Mouse (Mus musculus) hindbrain, embryonic 11.5 days (tissue): ENCODE data around the gene Heatr1. TPM values are rescaled to one million over a fixed set of nuclear protein-coding genes. Genes with fewer than 3 reads are reported as not detected.

Experiments
- ATAC-seq: fragments of 200-750 bp; cut with Nextera tagmentation; 2 replicates; pipeline ENCODE4 v1.8.0; 2017; ENCODE audit warnings: mild to moderate bottlenecking, moderate TSS enrichment, moderate library complexity; ENCODE audit not compliant: low FRiP score
- DNase-seq: peaks from one replicate; pipeline ENCODE4 v3.0.0-alpha.2; 2015; ENCODE audit warnings: low spot score
- H3K27ac ChIP-seq: fragments of 300-500 bp; sonication (generic); 2 replicates; pipeline ENCODE4 v1.5.1; 2014; ENCODE audit warnings: mild to moderate bottlenecking, low read depth, low read length
- H3K27me3 ChIP-seq: fragments of 300-500 bp; sonication (generic); 2 replicates; pipeline ENCODE4 v1.6.1; 2014; ENCODE audit warnings: mild to moderate bottlenecking, low read length, moderate library complexity, mixed read lengths; ENCODE audit not compliant: control insufficient read depth, insufficient read depth
- H3K36me3 ChIP-seq: fragments of 300-500 bp; sonication (generic); 2 replicates; pipeline ENCODE4 v1.6.1; 2014; ENCODE audit warnings: mild to moderate bottlenecking, low read length, moderate library complexity, mixed read lengths; ENCODE audit not compliant: control insufficient read depth, insufficient read depth
- H3K4me1 ChIP-seq: fragments of 300-500 bp; sonication (generic); replicated peaks from 2 replicates; pipeline ENCODE4 v1.6.1; 2014; ENCODE audit warnings: low read length, mixed read lengths; ENCODE audit not compliant: control insufficient read depth, insufficient read depth
- H3K4me2 ChIP-seq: fragments of 300-500 bp; sonication (generic); replicated peaks from 2 replicates; pipeline ENCODE4 v1.6.1; 2014; ENCODE audit warnings: mild to moderate bottlenecking, low read depth, low read length
- H3K4me3 ChIP-seq: fragments of 300-500 bp; sonication (generic); 2 replicates; pipeline ENCODE4 v1.5.1; 2014; ENCODE audit warnings: low read depth, low read length
- H3K9ac ChIP-seq: fragments of 300-500 bp; sonication (generic); 2 replicates; pipeline ENCODE4 v1.6.1; 2014; ENCODE audit warnings: low read depth, low read length
- H3K9me3 ChIP-seq: fragments of 300-500 bp; sonication (generic); 2 replicates; pipeline ENCODE4 v1.6.1; 2016; ENCODE audit warnings: low read length; ENCODE audit not compliant: control insufficient read depth
- WGBS: fragments of 180-500 bp; shearing (Covaris S2); extraction: QIAGEN DNeasy Blood & Tissue Kit; methylation state at CpG from one replicate; pipeline ENCODE4 v1.1.7; 2014; 5-methylcytosine and 5-hydroxymethylcytosine counted together
- polyA plus RNA-seq: library from polyadenylated mRNA; unstranded; fragments of >200 nt; fragmentation: Nextera tagmentation; extraction: Ambion mirVana; gene quantifications from 2 replicates; pipeline ENCODE4 v1.2.1, GENCODE M21; 2014

Gene Heatr1
- polyA plus RNA-seq, 1 experiment from 2014 or later = 37.2 TPM

GRCm38 (mm10) chr13:12372755-12373154 lies 22.1 kb upstream of the Heatr1 start:
- Histone ChIP-seq H3K27me3 (no peaks in the 10 kb centered on the region), H3K27ac (no peak overlapping the region), H3K9ac (no peak overlapping the region), H3K36me3 (no peaks in the 10 kb centered on the region), H3K4me3 (no peak overlapping the region), H3K9me3 (no peaks in the 10 kb centered on the region), H3K4me1 (no peaks in the 10 kb centered on the region), H3K4me2 (no peak overlapping the region)
- DNase-seq (no peak), ATAC-seq (no peak)
- 84% methylated on average over 3 of the region's 3 CpGs for WGBS

GRCm38 (mm10) chr13:12376778-12377177 lies 18.0 kb upstream of the Heatr1 start:
- no peak overlapping the region for H3K27ac ChIP-seq
- WGBS = 64% methylated on average over 1 of the region's 1 CpGs
- ATAC-seq (no peak), DNase-seq (no peak)
- no peaks in the 10 kb centered on the region for H3K9me3 ChIP-seq
- H3K9ac ChIP-seq = no peak overlapping the region
- H3K4me2 ChIP-seq = no peak overlapping the region
- H3K4me1 ChIP-seq = no peaks in the 10 kb centered on the region
- H3K36me3 ChIP-seq = no peaks in the 10 kb centered on the region
- no peak overlapping the region for H3K4me3 ChIP-seq
- no peaks in the 10 kb centered on the region for H3K27me3 ChIP-seq

- H3K4me3 ChIP-seq = no peak overlapping the region
- no peak overlapping the region for H3K27ac ChIP-seq
- no peaks in the 10 kb centered on the region for H3K36me3 ChIP-seq
- H3K4me1 ChIP-seq = no peaks in the 10 kb centered on the region
- H3K9ac ChIP-seq = no peak overlapping the region
- no peaks in the 10 kb centered on the region for H3K27me3 ChIP-seq
- no peak overlapping the region for H3K4me2 ChIP-seq
- DNase-seq (no peak), ATAC-seq (no peak)
- no peaks in the 10 kb centered on the region for H3K9me3 ChIP-seq
Measured at GRCm38 (mm10) chr13:12384796-12385195, 10.0 kb upstream of the Heatr1 start.

GRCm38 (mm10) chr13:12386286-12386685 lies 8.5 kb upstream of the Heatr1 start:
- H3K9ac ChIP-seq = no peak overlapping the region
- no peaks in the 10 kb centered on the region for H3K36me3 ChIP-seq
- H3K9me3 ChIP-seq = no peaks in the 10 kb centered on the region
- no peak overlapping the region for H3K4me2 ChIP-seq
- no peaks in the 10 kb centered on the region for H3K27me3 ChIP-seq
- DNase-seq = peak; percentile 40
- H3K27ac ChIP-seq = no peak overlapping the region
- H3K4me1 ChIP-seq = no peaks in the 10 kb centered on the region
- H3K4me3 ChIP-seq = no peak overlapping the region
- no peak for ATAC-seq

GRCm38 (mm10) chr13:12395571-12395970 lies 744 bp downstream of the Heatr1 start:
- no peak for DNase-seq
- Histone ChIP-seq H3K27ac (no peak overlapping the region), H3K4me3 (peak overlapping the region; percentile 85), H3K4me1 (peaks cover 2% of the 10 kb centered on the region; the same call in 1 of the 2 replicates), H3K27me3 (no peaks in the 10 kb centered on the region), H3K9ac (peak overlapping the region; percentile 53), H3K36me3 (no peaks in the 10 kb centered on the region), H3K9me3 (no peaks in the 10 kb centered on the region), H3K4me2 (peak overlapping the region; percentile 88)
- 1% methylated on average over 23 of the region's 23 CpGs for WGBS
- no peak; the same call in 1 of the 2 replicates for ATAC-seq

GRCm38 (mm10) chr13:12408343-12409066 lies 13.7 kb downstream of the Heatr1 start:
- H3K4me1 ChIP-seq = no peaks in the 10 kb centered on the region
- DNase-seq (no peak), ATAC-seq (no peak)
- H3K4me2 ChIP-seq = no peak overlapping the region
- H3K36me3 ChIP-seq = 0 out of 2 replicates have a peak, but pooled peaks cover 5% of the 10 kb centered on the region
- 90% methylated on average over 9 of the region's 9 CpGs for WGBS
- no peaks in the 10 kb centered on the region for H3K27me3 ChIP-seq
- H3K9ac ChIP-seq = no peak overlapping the region
- no peak overlapping the region for H3K4me3 ChIP-seq
- H3K27ac ChIP-seq = no peak overlapping the region
- no peaks in the 10 kb centered on the region for H3K9me3 ChIP-seq

- H3K27me3 ChIP-seq = no peaks in the 10 kb centered on the region
- H3K4me1 ChIP-seq = no peaks in the 10 kb centered on the region
- no peak overlapping the region for H3K4me3 ChIP-seq
- WGBS = 92% methylated on average over 8 of the region's 8 CpGs
- H3K36me3 ChIP-seq = peaks cover 4% of the 10 kb centered on the region; the same call in 1 of the 2 replicates
- no peak overlapping the region for H3K9ac ChIP-seq
- ATAC-seq (no peak), DNase-seq (no peak)
- H3K4me2 ChIP-seq = no peak overlapping the region
- no peak overlapping the region for H3K27ac ChIP-seq
- H3K9me3 ChIP-seq = no peaks in the 10 kb centered on the region
Measured at GRCm38 (mm10) chr13:12412016-12412415, 17.2 kb downstream of the Heatr1 start.

- ATAC-seq (no peak), DNase-seq (no peak)
- Histone ChIP-seq H3K27ac (no peak overlapping the region), H3K9me3 (no peaks in the 10 kb centered on the region), H3K9ac (no peak overlapping the region), H3K27me3 (no peaks in the 10 kb centered on the region), H3K4me1 (no peaks in the 10 kb centered on the region), H3K4me2 (no peak overlapping the region), H3K4me3 (no peak overlapping the region), H3K36me3 (peaks cover 3% of the 10 kb centered on the region; the same call in 1 of the 2 replicates)
- 92% methylated on average over 9 of the region's 9 CpGs for WGBS
Measured at GRCm38 (mm10) chr13:12420596-12420995, 25.8 kb downstream of the Heatr1 start.

- Histone ChIP-seq H3K4me1 (no peaks in the 10 kb centered on the region), H3K4me3 (no peak overlapping the region), H3K4me2 (no peak overlapping the region), H3K9me3 (no peaks in the 10 kb centered on the region), H3K9ac (no peak overlapping the region), H3K27me3 (no peaks in the 10 kb centered on the region), H3K27ac (no peak overlapping the region), H3K36me3 (peaks cover 6% of the 10 kb centered on the region; the same call in 1 of the 2 replicates)
- 97% methylated on average over 13 of the region's 13 CpGs for WGBS
- DNase-seq (no peak), ATAC-seq (no peak)
Measured at GRCm38 (mm10) chr13:12428556-12428955, 33.7 kb downstream of the Heatr1 start.
